Mouse (Mus musculus): ENCODE results near the gene Myo1f. TPM values are rescaled to one million over a fixed set of nuclear protein-coding genes. Genes with fewer than 3 reads are reported as not detected.
"Not testable (repeated sequence)": the region's sequence is repeated elsewhere in the genome, so short reads cannot be mapped to it uniquely, and the experiment has no call there.

Myo1f gene
- total RNA-seq, 2 experiments from 2014 or later, result 1.3 to 1.5 TPM

- H3K27ac ChIP-seq, result no peak overlapping the region
- DNase-seq (ENCODE audit: low spot score in 2 of 2), result no peak
- H3K4me3 ChIP-seq, result no peak overlapping the region
- TF ChIP-seq CTCF (conservative IDR thresholded peaks at IDR 0.05), result no peak
Measured at GRCm38 (mm10) chr17:33599836-33600475, 44.4 kb downstream of the Myo1f start.

GRCm38 (mm10) chr17:33600831-33601230 lies 45.3 kb downstream of the Myo1f start:
- H3K27ac ChIP-seq, result no peak overlapping the region
- no peak for TF ChIP-seq CTCF (conservative IDR thresholded peaks at IDR 0.05)

DNA sequence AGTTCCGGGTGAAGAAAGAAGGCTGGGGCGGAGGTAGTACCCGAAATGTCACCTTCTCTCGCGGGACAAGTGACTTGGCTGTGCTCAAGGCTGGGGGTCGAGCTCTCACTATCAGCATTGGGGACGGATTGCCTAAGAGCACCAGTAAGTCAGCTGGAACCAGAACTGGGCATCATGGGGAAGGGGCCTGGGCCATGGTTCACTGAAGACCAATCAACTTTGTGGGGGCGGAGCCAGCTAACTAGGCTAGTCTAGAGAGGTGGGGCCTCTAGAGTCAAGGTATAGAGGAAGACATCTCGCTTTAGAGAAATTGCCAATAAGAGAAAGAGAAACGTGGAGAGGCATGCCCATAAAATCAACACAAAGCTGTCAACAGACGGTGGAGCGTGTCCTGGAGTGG lies 46.4 kb downstream of the Myo1f start:
- DNase-seq (ENCODE audit: low spot score in 2 of 2), result no peak
- no peak for TF ChIP-seq CTCF (conservative IDR thresholded peaks at IDR 0.05)
- Histone ChIP-seq H3K4me3 (no peak overlapping the region), H3K27ac (no peak overlapping the region)

More at GRCm38 (mm10) chr17:33600831-33601230, 45.3 kb downstream of the Myo1f start:
- no peak for DNase-seq (ENCODE audit: low spot score in 2 of 2)
- H3K4me3 ChIP-seq, result no peak overlapping the region

DNA sequence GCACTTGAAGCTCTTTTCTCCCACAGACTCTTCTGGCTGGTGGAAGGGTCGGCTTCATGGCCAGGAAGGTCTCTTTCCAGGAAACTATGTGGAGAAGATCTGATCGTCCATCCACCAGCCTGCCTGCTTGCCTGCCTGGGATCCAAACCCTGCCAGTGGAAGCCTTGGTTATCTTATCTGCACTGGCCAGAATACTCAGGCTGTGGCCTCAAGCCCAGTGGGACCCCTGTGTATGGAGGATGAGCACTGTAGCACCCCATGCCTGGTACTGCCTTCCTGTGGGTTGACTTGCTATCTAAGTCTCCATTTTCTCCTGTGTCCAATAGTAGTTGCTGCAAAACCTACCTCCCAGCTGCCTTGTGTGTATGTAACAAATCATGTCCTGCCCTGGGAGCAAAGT lies 51.8 kb downstream of the Myo1f start:
- H3K4me3 ChIP-seq, result no peak overlapping the region
- DNase-seq (ENCODE audit: low spot score in 2 of 2), result no peak
- no peak for TF ChIP-seq CTCF (conservative IDR thresholded peaks at IDR 0.05)
- H3K27ac ChIP-seq, result no peak overlapping the region

- Histone ChIP-seq H3K4me3 (no peak overlapping the region), H3K27ac (no peak overlapping the region)
- DNase-seq (ENCODE audit: low spot score in 2 of 2), result no peak
- no peak for TF ChIP-seq CTCF (conservative IDR thresholded peaks at IDR 0.05)
Measured at GRCm38 (mm10) chr17:33610548-33610947, 55.0 kb downstream of the Myo1f start.

DNA sequence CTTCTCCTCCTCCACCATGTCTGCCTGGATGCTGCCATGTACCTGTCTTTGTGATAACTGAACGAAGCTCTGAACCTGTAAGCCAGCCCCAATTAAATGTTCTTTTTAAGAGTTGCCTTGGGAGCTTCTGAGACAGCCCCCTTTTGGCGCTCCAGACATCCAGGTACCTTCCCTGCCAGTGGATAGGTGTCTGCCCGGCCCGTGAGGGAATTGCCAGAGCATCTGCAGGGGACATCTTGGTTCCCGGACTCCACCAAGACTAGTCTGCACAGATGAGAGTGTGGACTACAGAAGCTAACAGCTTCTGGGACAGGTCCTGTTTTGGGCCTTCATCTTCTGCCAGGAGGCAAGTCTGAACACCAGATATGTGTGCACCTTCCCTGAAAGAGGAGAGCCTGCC lies 58.2 kb downstream of the Myo1f start:
- H3K4me3 ChIP-seq; DNase-seq (ENCODE audit: low spot score in 2 of 2); H3K27ac ChIP-seq: not testable (repeated sequence)

DNA sequence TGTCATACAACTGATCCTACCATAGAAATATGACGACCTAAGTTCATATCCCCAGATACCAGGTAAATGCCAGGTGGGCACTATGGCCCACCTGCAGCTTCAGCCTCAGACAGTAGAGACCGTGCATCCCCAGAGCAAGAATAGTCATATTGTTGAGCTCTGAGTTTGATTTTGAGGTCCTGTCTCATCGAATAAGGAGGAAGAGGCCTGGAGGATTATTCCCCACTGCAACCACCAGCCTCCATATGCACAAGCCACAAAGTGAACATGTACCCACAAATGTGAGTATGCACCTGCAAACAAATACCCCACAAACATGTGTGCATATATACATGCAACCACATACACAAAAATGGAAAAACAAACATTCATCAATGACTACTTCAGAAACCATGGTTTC lies 71.8 kb downstream of the Myo1f start:
- no peak for DNase-seq (ENCODE audit: low spot score in 2 of 2)
- TF ChIP-seq CTCF (conservative IDR thresholded peaks at IDR 0.05), result no peak
- no peak overlapping the region for H3K27ac ChIP-seq
- no peak overlapping the region for H3K4me3 ChIP-seq

GRCm38 (mm10) chr17:33628621-33629486 lies 73.3 kb downstream of the Myo1f start, which contains the start of gene Zfp414:
Gene Zfp414 (plus strand): TSS chr17:33629090.
- TF ChIP-seq CTCF (conservative IDR thresholded peaks at IDR 0.05), result peak; percentile 19; the same call in 1 of the 2 replicates
- Histone ChIP-seq H3K4me3 (peak within 1 kb of the TSS; percentile 98), H3K27ac (peak within 1 kb of the TSS; percentile 99)
- peak; percentile 86 to 89 for DNase-seq (ENCODE audit: low spot score in 2 of 2)

- no peak for DNase-seq (ENCODE audit: low spot score in 2 of 2)
- H3K4me3 ChIP-seq, result peak overlapping the region; percentile 98
- TF ChIP-seq CTCF (conservative IDR thresholded peaks at IDR 0.05), result no peak
- peak overlapping the region; percentile 99 for H3K27ac ChIP-seq
Measured at GRCm38 (mm10) chr17:33629487-33630125, 74.1 kb downstream of the Myo1f start.

DNA sequence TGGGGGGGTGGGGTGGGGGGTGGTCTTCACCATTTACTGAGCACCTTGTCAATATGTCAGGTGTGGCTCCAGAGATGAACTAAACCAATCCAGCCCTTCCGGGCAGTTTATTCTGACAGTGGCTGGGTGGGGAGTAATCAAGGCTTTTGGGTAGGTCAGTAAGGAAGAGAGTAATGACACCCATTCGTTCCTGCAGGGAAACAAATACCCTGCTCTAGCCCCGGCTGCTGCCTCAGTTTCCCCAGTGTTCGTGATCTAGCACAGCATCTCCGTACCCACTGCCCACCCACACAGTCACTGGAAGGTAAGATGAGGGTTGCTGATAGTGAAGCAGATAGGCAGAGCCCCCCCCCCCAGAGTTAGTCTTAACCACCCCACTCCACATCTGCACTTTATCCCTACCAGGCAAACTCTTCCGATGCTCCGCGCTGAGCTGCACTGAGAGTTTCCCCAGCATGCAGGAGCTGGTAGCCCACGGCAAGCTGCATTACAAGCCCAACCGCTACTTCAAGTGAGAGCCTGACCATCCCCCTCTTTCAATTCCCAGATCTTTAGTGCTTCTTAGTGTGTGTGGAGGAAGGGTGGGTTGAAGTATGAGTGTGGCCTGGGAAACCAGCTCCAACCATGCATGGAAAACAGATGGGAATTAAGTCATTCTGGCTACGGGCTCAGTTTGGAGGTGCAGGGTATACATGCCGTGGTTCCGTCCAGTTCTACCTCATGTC lies 74.8 kb downstream of the Myo1f start:
- no peak overlapping the region for H3K27ac ChIP-seq
- TF ChIP-seq CTCF (conservative IDR thresholded peaks at IDR 0.05), result no peak
- H3K4me3 ChIP-seq, result no peak overlapping the region; the same call in 1 of the 2 replicates
- no peak for DNase-seq (ENCODE audit: low spot score in 2 of 2)

DNA sequence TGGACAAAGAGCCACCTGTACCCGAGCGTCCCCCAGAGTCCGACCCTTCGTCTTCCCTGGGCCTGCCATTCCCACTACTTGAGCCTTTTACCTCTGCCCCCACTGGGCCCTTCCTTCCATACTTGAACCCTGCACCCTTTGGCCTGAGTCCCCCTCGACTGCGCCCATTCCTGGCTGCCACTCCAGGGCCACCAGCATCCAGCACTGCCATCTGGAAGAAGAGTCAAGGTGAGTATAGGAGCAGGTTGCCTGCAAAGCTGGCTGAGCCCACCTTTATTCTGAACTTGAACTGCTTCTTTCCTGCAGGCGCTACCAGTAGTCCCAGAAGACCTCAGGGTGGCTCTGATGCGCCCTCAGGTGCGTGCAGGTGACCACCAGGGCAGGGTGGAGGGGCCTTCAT lies 75.7 kb downstream of the Myo1f start:
- DNase-seq (ENCODE audit: low spot score in 2 of 2), result no peak
- TF ChIP-seq CTCF (conservative IDR thresholded peaks at IDR 0.05), result no peak

DNA sequence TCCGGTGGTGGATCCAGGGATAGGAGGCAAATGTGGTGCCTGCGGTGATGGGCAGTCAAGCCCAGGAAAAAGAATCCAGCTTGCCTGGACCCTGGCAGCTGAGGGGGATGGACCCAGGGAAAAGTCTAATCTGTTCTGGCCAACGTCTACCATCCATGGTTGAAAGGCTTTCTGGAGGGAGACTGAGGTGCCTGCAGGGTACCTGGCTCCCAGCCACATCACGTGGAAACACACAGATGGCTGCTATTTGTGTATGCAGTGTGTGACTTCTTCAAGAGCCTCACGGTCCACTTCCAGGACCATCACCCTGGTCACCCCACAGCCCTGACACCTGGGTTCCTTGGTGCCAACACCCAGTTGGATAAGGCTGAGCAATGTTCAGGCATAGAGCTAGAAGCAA lies 76.3 kb downstream of the Myo1f start:
- no peak for DNase-seq (ENCODE audit: low spot score in 2 of 2)
- Histone ChIP-seq H3K27ac (peak overlapping the region; percentile 28; the same call in 1 of the 2 replicates), H3K4me3 (no peak overlapping the region)
- TF ChIP-seq CTCF (conservative IDR thresholded peaks at IDR 0.05), result no peak

More for the DNA sequence above, 75.7 kb downstream of the Myo1f start:
- H3K4me3 ChIP-seq, result no peak overlapping the region
- H3K27ac ChIP-seq, result peak overlapping the region; percentile 28; the same call in 1 of the 2 replicates
